Mouse (Mus musculus) CD4-positive, CD25-positive, alpha-beta regulatory T cell, adult 9 weeks (primary cell): ENCODE data around the gene Klk1b3. TPM values are rescaled to one million over a fixed set of nuclear protein-coding genes. Genes with fewer than 3 reads are reported as not detected.

ENCODE experiments used
- polyA plus RNA-seq: library from polyadenylated mRNA; unstranded; fragments of 100-300 nt; shearing (Covaris generic); gene quantifications from one replicate; pipeline ENCODE4 v1.2.1, GENCODE M21; 2017

The Klk1b3 gene
- polyA plus RNA-seq: not detected

DNA sequence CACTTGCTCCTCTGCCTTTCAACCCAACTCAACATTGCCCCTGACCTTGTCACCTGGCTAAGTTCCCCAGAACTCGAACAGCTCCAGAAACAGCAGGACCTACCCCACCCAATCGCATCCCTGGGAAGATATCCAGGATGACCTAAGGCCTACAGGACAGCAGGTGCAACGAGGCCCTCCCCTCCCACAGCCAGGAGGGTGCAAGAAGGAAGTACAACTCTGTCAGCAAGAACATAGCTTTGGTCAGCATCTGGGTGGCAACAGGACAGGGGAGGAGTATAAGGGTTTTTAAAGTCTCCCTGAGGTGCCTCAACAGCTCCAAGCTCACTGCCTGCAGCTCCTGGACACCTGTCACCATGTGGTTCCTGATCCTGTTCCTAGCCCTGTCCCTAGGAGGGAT is at the start of gene Klk1b3:
Gene Klk1b3, plus strand, starts transcription at position 301 of the 400 bp plus-strand sequence.

DNA sequence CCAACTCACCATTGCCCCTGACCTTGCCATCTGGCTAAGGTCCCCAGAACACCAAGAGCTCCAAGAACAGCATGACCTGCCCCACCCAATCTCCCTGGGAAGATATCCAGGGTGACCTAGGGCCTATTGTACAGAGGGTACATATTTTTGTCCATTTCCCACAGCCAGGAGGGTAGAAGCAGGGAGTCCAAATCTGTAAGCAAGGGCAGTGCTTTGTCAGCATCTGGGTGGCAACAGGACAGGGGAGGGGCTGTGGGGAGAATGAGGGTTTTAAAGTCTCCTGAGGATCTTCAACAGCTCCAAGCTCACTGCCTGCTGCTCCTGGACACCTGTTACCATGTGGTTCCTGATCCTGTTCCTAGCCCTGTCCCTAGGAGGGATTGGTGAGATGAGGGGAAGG is 10.1 kb upstream of the Klk1b3 start, which contains the start of gene Klk1b24:
Gene Klk1b24, plus strand, starts transcription at position 301 of the 400 bp plus-strand sequence.

DNA sequence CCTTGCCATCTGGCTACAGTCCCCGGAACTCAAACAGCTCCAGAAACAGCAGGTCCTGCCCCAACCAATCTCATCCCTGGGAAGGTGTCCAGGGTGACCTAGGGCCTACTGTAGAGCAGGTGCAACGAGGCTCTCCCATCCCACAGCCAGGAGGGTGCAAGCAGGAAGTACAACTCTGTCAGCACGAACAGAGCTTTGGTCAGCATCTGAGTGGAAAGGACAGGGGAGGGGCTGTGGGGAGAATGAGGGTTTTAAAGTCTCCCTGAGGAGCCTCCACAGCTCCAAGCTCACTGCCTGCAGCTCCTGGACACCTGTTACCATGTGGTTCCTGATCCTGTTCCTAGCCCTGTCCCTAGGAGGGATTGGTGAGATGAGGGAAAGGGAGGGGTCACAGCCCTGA is 9.1 kb downstream of the Klk1b3 start, which contains the start of gene Klk1b4:
Gene Klk1b4, plus strand, starts transcription at position 301 of the 400 bp plus-strand sequence.

DNA sequence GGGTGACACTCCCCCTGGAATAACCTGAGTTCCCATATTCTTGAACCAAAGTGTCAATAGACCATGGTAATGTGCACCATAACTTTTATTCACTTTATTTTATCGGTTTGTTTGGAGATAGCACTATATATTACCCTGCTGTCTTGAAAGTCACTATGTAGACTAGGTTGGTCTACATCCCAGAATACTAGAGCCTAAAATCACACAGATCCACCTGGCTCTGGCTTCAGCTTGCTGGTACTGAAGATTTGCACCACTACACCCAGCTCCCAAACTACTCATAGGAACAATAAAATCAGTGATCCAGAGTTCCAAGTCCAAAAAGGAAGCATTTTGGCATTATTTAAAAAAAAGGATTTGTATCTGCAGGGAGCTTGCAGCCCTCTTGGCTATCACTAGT is 17.7 kb downstream of the Klk1b3 start, which contains the start of gene Klk1b5:
Gene Klk1b5, plus strand, starts transcription at position 301 of the 400 bp plus-strand sequence.

DNA sequence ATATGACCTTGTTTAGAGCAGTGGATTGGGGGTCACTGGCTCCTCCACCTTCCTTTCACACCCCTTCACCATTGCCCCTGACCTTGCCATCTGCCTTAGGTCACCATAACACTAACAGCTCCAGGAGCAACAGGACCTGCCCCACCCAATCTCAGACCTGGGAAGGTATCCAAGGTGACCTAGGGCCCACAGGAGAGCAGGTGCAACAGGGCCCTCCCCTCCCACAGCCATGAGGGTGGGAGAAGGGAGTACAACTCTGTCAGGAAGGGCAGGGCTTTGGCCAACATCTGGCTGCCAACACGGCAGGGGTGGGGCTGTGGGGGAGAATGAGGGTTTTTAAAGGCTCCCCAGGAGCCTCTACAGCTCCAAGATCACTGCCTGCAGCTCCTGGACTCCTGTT is 27.1 kb downstream of the Klk1b3 start, which contains the start of gene Klk1:
Gene Klk1, plus strand, starts transcription at position 285 of the 400 bp plus-strand sequence.

DNA sequence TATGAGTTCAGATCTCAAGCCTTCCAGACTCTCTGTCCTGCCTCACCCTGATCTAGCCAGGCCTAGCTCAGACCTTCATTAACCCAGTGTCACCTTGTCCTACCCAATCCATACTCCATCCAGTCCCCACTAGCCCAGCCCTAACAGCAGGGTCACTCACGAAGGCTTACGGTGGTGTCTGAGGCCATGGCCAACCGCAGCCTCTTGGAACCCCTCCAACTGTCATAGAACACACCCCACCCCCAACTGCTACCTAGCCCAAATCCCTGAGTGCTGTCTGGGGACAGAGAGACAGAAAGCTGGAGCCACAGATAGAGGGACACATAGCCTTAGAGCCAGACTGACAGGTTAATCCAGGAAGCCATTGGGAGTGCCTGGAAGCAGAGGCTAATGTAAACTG is 37.9 kb downstream of the Klk1b3 start, which contains the start of gene Gm36864:
Gene Gm36864, plus strand, starts transcription at position 269 of the 400 bp plus-strand sequence.

DNA sequence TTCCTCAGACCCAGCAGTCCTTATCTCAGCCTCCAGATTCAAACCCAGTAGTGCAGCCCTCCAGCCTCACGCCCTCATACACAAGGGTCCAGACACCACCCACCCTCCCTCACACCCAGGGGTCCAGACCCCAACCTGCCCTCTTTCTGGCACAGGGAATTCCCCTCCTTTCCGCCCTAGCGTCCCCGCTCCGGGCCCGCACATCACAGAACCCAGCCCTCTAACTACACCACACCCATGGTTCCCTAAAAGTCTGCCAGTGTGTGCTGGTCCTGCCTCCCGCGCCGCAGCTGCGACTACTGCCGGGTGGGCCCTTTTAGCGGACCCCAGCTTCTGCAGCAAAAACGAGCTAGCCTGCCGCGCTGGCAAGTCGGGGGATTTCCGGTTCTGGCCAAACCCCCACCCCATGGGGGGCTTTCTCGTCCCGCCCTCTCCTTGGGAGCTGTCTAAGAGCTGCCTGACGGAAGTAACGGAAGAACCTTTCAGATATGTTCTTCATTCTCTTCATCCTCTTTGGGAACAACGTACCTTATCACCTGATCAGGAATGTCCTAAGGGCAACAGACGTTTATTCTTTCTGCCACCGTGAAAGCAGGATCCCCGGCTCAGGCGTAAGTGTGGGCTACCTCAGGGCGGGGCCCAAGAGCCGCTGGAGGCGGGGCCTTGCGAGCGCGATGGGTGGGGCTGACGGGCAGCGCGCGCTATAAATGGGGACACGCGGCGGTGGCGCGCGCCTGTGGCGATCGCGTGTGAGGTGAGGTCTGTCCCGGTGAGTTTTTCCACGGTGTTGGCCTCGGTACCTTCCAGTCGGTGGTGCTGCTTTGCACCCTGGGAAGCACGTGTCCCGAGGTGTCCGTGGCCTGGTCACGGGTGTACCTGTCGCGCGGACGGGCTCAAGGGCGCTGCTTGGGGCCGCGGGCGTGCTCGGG is 48.3 kb downstream of the Klk1b3 start, which contains the start of the genes 1700028J19Rik and 2410002F23Rik:
Gene 1700028J19Rik, minus strand, starts transcription at position 641 of the 929 bp plus-strand sequence.
Gene 2410002F23Rik, plus strand, starts transcription at position 668 of the 929 bp plus-strand sequence.

Other genes starting within 250 kb of the Klk1b3 start
- not detected for gene Klk1b8, start 247.5 kb upstream of the Klk1b3 start, polyA plus RNA-seq
- gene Klk1b1, start 231.4 kb upstream of the Klk1b3 start, polyA plus RNA-seq: not detected
- gene Klk1b9, start 222.1 kb upstream of the Klk1b3 start, polyA plus RNA-seq: 1.1 TPM
- gene Klk1b11, start 202.3 kb upstream of the Klk1b3 start, polyA plus RNA-seq: not detected
- not detected for gene Klk1b26, start 186.0 kb upstream of the Klk1b3 start, polyA plus RNA-seq
- 2.8 TPM for gene Klk1b27, start 145.9 kb upstream of the Klk1b3 start, polyA plus RNA-seq
- gene Klk1b21, start 95.9 kb upstream of the Klk1b3 start, polyA plus RNA-seq: not detected
- not detected for gene Klk1b22, start 85.5 kb upstream of the Klk1b3 start, polyA plus RNA-seq
- not detected for gene Klk1b16, start 61.4 kb upstream of the Klk1b3 start, polyA plus RNA-seq
- not detected for gene Klk1b24, start 10.0 kb upstream of the Klk1b3 start, polyA plus RNA-seq
- not detected for gene Klk1b4, start 9.2 kb downstream of the Klk1b3 start, polyA plus RNA-seq
- not detected for gene Klk1b5, start 17.8 kb downstream of the Klk1b3 start, polyA plus RNA-seq
- 0.40 TPM for gene Klk1, start 27.2 kb downstream of the Klk1b3 start, polyA plus RNA-seq
- gene Gm36864, start 38.0 kb downstream of the Klk1b3 start, polyA plus RNA-seq: not detected
- 1.8 TPM for gene 1700028J19Rik, start 48.5 kb downstream of the Klk1b3 start, polyA plus RNA-seq
- gene 2410002F23Rik, start 48.5 kb downstream of the Klk1b3 start, polyA plus RNA-seq: 202 TPM
- not detected for gene Acp4, start 59.2 kb downstream of the Klk1b3 start, polyA plus RNA-seq
- not detected for gene Gm15517, start 63.3 kb downstream of the Klk1b3 start, polyA plus RNA-seq
- gene Clec11a, start 108.7 kb downstream of the Klk1b3 start, polyA plus RNA-seq: 0.21 TPM
- gene Shank1, start 112.1 kb downstream of the Klk1b3 start, polyA plus RNA-seq: 0.11 TPM
- gene Syt3, start 185.9 kb downstream of the Klk1b3 start, polyA plus RNA-seq: 0.10 TPM
- gene 1700008O03Rik, start 187.6 kb downstream of the Klk1b3 start, polyA plus RNA-seq: 0.38 TPM
- not detected for gene Lrrc4b, start 230.8 kb downstream of the Klk1b3 start, polyA plus RNA-seq